Mouse (Mus musculus) naive thymus-derived CD4-positive, alpha-beta T cell, adult 2 months (primary cell): Measurements from ENCODE around the gene Stk38.
"Not testable (repeated sequence)": the region's sequence is repeated elsewhere in the genome, so short reads cannot be mapped to it uniquely, and the experiment has no call there.

Experiments used
- DNase-seq: peaks from one replicate; pipeline ENCODE4 v3.0.0-alpha.2; 2011; ENCODE audit warnings: low read depth

Stk38 gene

GRCm38 (mm10) chr17:29008326-29008650, 493 bp upstream of the Stk38 start:
- no peak for DNase-seq

GRCm38 (mm10) chr17:29007243-29007640, 553 bp downstream of the Stk38 start:
- no peak for DNase-seq

GRCm38 (mm10) chr17:29006812-29007211, 983 bp downstream of the Stk38 start:
- peak; percentile 46 for DNase-seq

GRCm38 (mm10) chr17:29005002-29005401, 2.8 kb downstream of the Stk38 start:
- no peak for DNase-seq

GRCm38 (mm10) chr17:29003740-29004139, 4.1 kb downstream of the Stk38 start:
- peak; percentile 67 for DNase-seq

- DNase-seq: no peak
Measured at GRCm38 (mm10) chr17:29000465-29000864, 7.3 kb downstream of the Stk38 start.

- DNase-seq: peak; percentile 57
Measured at GRCm38 (mm10) chr17:28994615-28995014, 13.2 kb downstream of the Stk38 start.

GRCm38 (mm10) chr17:28993004-28993403, 14.8 kb downstream of the Stk38 start:
- not testable (repeated sequence) for DNase-seq

GRCm38 (mm10) chr17:28992105-28992504, 15.7 kb downstream of the Stk38 start:
- DNase-seq: no peak

- no peak for DNase-seq
Measured at GRCm38 (mm10) chr17:28991286-28991685, 16.5 kb downstream of the Stk38 start.

- DNase-seq: no peak
Measured at GRCm38 (mm10) chr17:28990060-28990459, 17.7 kb downstream of the Stk38 start.

GRCm38 (mm10) chr17:28988996-28989395, 18.8 kb downstream of the Stk38 start:
- no peak for DNase-seq

- no peak for DNase-seq
Measured at GRCm38 (mm10) chr17:28988291-28988690, 19.5 kb downstream of the Stk38 start.

GRCm38 (mm10) chr17:28987713-28988112, 20.1 kb downstream of the Stk38 start:
- DNase-seq: peak; percentile 77

GRCm38 (mm10) chr17:28986833-28987232, 21.0 kb downstream of the Stk38 start:
- DNase-seq: peak; percentile 50

GRCm38 (mm10) chr17:28984724-28985420, 22.9 kb downstream of the Stk38 start:
- no peak for DNase-seq

GRCm38 (mm10) chr17:28982591-28982990, 25.2 kb downstream of the Stk38 start:
- DNase-seq: no peak

- no peak for DNase-seq
Measured at GRCm38 (mm10) chr17:28981081-28981480, 26.7 kb downstream of the Stk38 start.

- no peak for DNase-seq
Measured at GRCm38 (mm10) chr17:28979091-28979490, 28.7 kb downstream of the Stk38 start.

- no peak for DNase-seq
Measured at GRCm38 (mm10) chr17:28970122-28970521, 37.7 kb downstream of the Stk38 start.

GRCm38 (mm10) chr17:28967021-28967610, 40.7 kb downstream of the Stk38 start:
- peak; percentile 49 for DNase-seq

GRCm38 (mm10) chr17:28961596-28961995, 46.2 kb downstream of the Stk38 start:
- DNase-seq: no peak

GRCm38 (mm10) chr17:28960597-28960996, 47.2 kb downstream of the Stk38 start:
- no peak for DNase-seq

- DNase-seq: no peak
Measured at GRCm38 (mm10) chr17:28954416-28954815, 53.4 kb downstream of the Stk38 start.
